10 mouse cellular contexts compared by ENCODE assay signal in the genomic region with DNA sequence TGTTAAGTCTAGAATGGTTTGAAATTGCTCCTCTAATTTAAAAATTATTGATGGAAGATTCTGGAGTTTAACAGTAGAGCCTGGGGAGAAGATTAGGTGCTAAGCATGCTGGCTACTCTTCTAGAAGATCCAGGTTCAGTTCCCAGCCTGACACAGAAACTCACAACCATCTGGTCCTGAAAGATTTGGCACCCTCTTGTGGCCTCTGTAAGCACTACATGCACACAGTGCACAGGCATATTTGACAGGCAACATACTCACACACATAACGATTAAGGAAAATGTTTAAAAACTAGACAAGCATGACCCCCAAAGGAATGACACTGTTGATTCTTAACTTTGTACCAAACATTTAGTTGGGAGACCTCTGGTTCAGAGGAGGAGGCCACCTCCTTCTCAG. TPM values are rescaled to one million over a fixed set of nuclear protein-coding genes. Genes with fewer than 3 reads are reported as not detected.
DNase-seq lines count a peak whose midpoint lies in the region; ATAC-seq and TF ChIP-seq lines count a peak whose summit lies in the region.
"Had no signal": no experiment of that assay in that cellular context is flagged by ENCODE, and none has a peak within 500 bp of the region (broad histone marks: within the 10 kb centered on the region; RNA-seq: fewer than 3 reads in every experiment).

No protein-coding gene starts in this region.

- no peak overlapping the region for H3K27ac ChIP-seq in gastrocnemius, adult 2 months
- H3K27ac ChIP-seq: embryonic facial prominence, embryonic 13.5 days; limb, embryonic 13.5 days had no signal

- intact Hi-C loops in gastrocnemius, adult 2 months (cut with DNase I): no loop called here

- ATAC-seq in megakaryocyte-erythroid progenitor cell, adult 5-6 weeks (replicated peaks; ENCODE audit: low FRiP score, low TSS enrichment, poor library complexity, severe bottlenecking): peak; percentile 84

- DNase-seq in gastrocnemius, adult 2 months: peak; percentile 62
- DNase-seq in gastrocnemius, adult 8-10 months (ENCODE audit: low spot score in 2 of 2): no peak
- peak; percentile 48 for DNase-seq in right cerebral cortex, postnatal 14 days
- DNase-seq in right cerebral cortex, postnatal 25 days: no peak
- peak; percentile 56 for DNase-seq in brain, adult 2 months (ENCODE audit: low read depth, low spot score)
- DNase-seq in kidney, adult 9 months: peak; percentile 74
- DNase-seq in thymus, postnatal 14 days: peak; percentile 71

- H3K4me3 ChIP-seq in gastrocnemius, adult 2 months: no peak overlapping the region
- H3K4me3 ChIP-seq: embryonic facial prominence, embryonic 13.5 days; limb, embryonic 13.5 days had no signal

- TF ChIP-seq CTCF in gastrocnemius, adult 2 months (IDR thresholded peaks at IDR 0.05): peak; percentile 74

RNA-seq across cellular contexts. Expression of gene Prdm15, which starts 27.5 kb away (rescaled TPM):
- total RNA-seq in gastrocnemius, adult 2 months (2021): 10 to 100 TPM in 1 of 2 experiments, 1 to 10 TPM in 1; 6.7 to 10.2 TPM
- 1 to 10 TPM; 6.1 to 9.7 (median 7.1) TPM for total RNA-seq in gastrocnemius, adult 8-10 months (2022)
- 28.6 and 37.8 TPM in 2 replicates for total RNA-seq in megakaryocyte-erythroid progenitor cell, adult 5-6 weeks (2014; fragmentation: Nextera tagmentation)
- total RNA-seq in megakaryocyte-erythroid progenitor cell, adult 5-6 weeks (2017): 9.7 and 13.4 TPM in 2 replicates

Comparison
In these comparisons a context has a peak if more than half of its experiments do, and no peak if none do; other contexts are left out.
1. DNase-seq: peak in gastrocnemius, adult 2 months (single experiment), right cerebral cortex, postnatal 14 days (single experiment), brain, adult 2 months (single experiment), kidney, adult 9 months (single experiment) and thymus, postnatal 14 days (single experiment); none in gastrocnemius, adult 8-10 months (0 of 2) and right cerebral cortex, postnatal 25 days (single experiment).